Mouse (Mus musculus): ENCODE results near the gene 4930474N05Rik.

Gene 4930474N05Rik

DNA sequence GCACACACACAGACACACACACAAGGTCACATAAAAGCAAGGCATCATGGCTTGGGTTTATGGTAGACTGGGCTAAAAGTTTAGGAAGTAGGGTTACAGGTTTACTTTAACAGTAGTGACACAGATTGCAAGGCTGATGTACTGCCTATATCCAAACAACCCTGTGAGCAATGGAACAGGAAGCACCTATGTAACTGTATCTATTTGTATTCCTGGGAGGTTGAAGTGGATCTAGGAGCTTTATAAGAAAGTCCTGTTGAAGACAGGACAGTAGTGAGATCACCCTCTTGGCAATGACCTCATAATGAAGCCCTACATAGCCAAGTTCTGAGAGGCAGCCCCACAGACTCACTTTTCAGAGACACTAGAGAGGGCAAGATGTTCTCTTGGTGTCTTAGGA lies at the start of gene 4930474N05Rik:
4930474N05Rik (plus strand) TSS at position 301 of the 400 bp plus-strand sequence.
- no peak for DNase-seq

DNA sequence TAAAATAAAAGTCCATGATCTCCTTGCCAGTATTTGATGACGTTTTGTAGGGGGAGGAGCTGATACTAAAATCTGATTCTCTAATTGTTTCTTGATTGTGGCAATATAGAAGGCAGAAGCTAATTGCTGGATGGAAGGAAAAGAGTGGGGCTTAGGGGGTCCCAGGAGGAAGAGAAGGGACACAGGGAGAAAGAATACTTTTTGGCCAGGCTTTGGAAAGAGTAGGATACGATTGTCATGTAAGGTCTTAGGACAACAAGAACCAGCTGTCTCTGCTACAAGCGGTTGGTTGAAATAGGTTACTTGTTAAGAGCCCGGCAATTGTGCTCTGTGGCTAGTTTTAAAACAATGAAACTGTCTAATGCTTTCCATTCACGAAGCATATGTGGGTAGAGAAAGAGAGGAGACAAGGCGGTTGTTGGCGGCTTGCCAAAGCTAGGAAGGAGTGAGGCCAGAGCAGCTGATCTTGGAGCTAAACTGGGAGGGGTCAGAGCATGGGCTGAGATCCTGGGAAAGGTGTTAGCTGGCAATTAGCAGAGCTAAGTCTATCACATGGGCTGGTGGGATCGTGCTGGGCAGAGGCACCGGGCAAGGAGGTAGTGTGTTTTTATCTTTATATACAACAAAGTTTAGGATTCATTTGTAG lies 45.8 kb upstream of the 4930474N05Rik start:
- DNase-seq = no peak

DNA sequence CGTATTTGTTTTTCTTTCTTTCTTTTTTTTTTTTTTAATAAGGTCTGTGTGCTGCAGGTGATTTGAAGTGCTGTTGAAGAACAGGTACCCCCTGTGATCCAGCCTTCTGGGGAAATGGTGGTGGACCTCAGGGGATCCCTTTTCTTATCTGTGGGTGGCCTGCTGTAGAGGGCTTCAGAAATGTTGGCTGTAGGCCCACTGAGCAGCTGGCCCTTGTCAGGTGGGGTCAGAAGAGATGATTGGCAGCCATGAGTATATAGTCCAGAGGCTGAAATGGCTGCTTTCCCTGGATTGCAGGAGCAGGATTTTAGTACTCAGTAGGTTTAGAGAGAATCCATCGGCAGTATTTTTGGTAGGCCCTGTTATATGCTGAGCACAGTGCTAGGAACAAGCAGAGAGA lies 41.4 kb upstream of the 4930474N05Rik start:
- no peak for DNase-seq

DNA sequence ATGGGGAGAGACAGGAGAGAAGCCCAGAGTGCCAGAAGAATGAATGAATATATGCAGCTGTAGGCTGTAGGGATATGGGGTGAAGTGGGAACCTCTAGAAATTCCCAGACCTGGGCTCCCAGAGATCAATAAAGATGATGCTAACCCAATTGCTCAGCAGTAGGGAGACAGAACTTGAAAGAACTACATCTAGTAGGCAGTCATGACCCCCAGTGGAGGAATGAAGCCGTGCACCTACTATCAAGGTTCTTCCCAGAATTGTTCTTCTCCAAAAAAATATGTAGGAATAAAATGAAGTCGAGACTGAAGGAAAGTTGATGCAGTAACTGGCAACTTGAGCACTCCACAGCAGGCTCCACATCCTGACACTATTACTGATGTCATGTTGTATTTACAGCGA lies 3.8 kb downstream of the 4930474N05Rik start:
- DNase-seq = no peak

DNA sequence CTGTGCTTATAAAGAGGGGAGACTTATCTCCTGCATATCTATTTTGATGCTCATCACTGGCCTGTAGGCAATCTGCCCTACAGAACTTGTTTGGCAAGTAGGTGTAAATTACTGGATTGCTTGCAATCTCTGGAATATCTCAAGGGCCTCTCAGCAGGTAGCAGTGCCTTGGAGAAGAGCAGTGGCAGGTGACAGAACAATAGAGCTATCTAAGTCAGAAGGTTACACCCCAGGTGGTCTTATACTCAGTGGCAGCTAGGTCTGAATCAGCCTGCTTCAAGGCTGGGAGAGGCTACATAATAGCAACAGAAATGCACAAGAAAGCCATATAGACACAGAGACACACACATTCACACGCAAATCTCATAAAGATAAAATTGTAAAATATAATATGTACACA lies 4.9 kb downstream of the 4930474N05Rik start:
- no peak for DNase-seq

DNA sequence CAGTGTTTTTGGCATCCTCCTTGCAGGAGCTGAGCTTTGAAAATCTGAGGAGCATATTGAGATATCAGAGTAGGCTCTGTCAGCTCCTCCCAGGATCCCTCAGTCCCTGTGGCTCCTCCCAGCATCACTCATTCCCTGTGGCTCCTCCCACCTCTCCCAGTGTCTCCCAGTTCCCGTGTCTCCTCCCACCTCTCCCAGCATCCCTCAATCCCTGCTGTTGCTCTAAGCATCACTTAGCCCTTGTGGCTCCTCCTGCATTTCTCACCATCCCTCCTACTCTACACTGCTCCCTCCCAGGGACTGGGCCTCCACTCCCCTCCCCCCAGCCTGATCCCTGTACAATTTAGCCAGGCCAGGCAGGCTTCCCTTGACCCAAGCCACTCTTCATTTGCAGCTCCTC lies 6.0 kb downstream of the 4930474N05Rik start:
- no peak for DNase-seq

DNA sequence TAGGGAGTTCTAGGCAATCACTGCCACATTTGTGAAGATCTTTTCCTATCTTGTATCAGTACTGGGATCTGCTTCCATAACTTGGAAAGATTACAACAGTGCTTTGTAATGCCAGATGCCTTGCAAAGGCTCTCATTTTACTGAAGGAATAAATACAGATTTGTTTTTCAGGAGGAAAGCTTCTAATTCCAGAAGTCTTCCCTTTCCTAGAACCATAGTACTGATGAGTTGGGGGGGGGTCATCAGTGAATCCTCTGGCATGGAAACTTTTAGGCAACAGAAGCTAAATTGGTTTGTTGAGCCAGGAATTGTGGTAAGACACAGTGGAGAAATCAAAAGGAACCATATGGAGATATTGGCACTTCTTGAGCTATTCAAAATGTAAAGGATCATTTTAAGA lies 19.8 kb downstream of the 4930474N05Rik start:
- no peak for DNase-seq

DNA sequence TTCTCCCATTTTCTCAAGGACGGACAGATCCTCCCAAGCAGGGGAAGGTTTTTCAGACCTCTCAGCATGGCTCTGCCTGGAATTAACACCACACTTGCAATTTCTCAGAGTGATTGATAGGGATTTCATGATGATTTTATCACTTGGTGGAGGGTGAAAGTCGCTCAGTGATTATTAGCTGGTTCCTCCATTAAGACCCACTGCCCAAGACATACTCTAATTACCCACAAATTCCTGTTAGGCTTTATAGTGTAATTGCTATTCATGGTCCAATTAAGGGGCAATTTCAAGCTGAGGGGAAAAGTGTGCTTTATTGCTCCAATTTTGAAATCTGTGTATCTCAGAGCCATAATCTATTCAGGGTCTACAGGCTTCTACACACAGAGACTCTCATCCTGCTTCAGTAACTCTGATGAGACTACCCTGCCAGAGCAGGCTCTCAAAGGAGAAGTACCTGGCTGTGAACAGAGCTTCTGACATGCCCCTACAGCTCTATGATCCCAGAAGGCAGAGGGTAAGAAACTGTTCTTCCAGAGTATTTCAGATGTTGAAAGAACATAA lies 29.1 kb downstream of the 4930474N05Rik start:
- DNase-seq = no peak

DNA sequence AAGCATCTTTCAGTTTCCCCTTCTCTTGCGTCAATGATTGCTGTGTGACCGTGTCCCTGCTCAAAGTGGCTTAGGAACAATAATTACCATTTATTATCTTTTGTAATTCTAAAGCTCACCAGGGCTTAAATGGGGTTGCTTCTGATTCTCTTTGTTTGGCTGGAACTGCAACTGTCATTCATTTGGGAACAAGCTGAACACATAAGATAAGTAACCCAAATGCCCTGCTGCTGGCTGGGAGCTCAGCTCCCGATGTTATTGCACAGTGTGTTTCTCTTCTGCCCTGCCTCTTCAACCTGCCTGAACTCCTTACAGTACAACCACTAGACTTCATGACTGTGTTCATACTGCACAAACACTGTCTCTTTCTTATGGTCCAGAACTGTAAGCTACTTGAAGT lies 41.0 kb downstream of the 4930474N05Rik start:
- no peak for DNase-seq

DNA sequence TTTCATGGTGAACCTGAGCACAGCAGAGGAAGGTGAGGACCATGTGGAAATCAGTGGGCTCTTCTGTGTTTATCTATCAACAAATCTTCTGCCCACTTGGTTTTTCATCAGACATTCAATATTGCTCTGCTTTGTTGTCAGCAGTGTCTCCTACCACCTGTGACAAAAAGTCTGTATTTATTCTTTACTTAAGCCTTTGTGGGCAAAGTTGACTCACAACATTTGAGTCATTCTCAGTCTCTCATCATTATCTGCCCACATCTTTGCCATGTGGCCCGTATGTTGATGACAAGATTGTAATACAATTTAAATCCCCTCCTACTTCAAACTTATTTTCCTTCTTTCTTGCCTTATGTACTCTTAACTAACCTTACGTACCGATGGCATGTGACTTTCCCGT lies 43.0 kb downstream of the 4930474N05Rik start:
- no peak for DNase-seq

DNA sequence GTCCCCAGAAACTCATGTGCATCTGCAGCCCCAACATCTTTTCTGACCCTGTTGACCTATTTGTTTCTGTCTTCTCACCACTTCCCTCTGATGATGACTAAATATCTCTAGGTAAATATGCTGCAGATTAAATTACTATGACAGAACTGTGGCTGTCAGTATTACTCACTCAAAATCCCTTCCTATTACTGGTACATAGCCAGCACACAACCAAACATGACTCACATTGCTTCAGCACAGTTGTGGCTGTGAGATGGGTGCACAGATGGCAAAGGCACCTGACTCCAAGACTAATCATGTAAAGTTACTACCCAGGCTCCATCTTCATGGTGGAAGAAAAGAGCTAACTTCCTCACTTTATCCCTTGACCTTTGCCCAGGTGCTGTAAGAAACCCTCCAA lies 50.5 kb downstream of the 4930474N05Rik start:
- DNase-seq = no peak

Data from kidney, adult 9 months (tissue).